Mouse (Mus musculus) stomach, postnatal 0 days (tissue): ENCODE results near the gene 4930438A08Rik.

Experiments used
- CTCF ChIP-seq: IDR thresholded peaks from 2 replicates; pipeline ENCODE4 v1.5.1; 2016; ENCODE audit warnings: antibody characterized with exemption, low read depth, mild to moderate bottlenecking, moderate library complexity
- EP300 ChIP-seq: optimal IDR thresholded peaks from 2 replicates; pipeline ENCODE3; 2016; ENCODE audit warnings: antibody characterized with exemption

GRCm38 (mm10) chr11:58257816-58258215 is 16.8 kb upstream of the 4930438A08Rik start:
- TF ChIP-seq CTCF (no peak), EP300 (no peak)
